Mouse (Mus musculus): ENCODE results near the gene Islr2.

DNA sequence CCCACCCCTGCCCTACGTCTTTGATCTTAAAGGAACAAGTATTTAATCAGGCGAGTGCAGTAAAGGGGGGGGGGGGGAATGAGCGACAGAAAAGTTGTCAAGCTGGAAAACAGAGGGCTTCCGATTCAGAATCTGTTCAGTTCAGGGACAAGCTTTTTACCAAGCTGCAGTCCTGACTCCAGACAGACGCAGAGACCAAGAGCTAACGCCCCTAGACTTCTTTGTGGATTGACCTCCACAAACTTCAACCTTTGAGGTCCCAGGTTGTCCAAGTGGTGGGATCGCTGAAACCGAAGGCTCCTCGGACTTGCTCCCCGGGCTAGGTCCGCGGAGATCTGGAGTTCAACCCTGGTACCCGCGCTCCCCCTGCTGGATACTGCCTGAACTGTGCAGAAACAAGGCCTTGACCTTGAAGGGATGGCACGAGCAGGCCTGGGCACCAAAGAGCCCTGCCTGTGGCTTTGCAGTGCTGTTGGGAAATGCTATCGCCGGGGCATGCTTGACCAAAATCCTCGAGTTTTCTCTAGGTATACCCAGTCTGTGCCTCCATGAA is 405 bp upstream of the Islr2 start:
- TF ChIP-seq POLR2A (IDR thresholded peaks at IDR 0.05; ENCODE audit: extremely low read depth, insufficient read depth, low read length) = no peak
- peak; percentile 92 for TF ChIP-seq CTCF (IDR thresholded peaks at IDR 0.05; ENCODE audit: extremely low read depth, insufficient read depth, low read length)

Measured in cortical plate, adult 2 months (tissue).